Mouse (Mus musculus) thymus, postnatal 10 days (tissue): Measurements from ENCODE around the gene Hist3h2a.

ENCODE experiments used
- DNase-seq, 2 experiments: peaks; one replicate each; pipeline ENCODE4 v3.0.0; 2021; ENCODE audit warnings: low spot score in 2 of 2

The Hist3h2a gene

GRCm38 (mm10) chr11:58968551-58968950 lies 14.1 kb downstream of the Hist3h2a start:
- no peak for DNase-seq

GRCm38 (mm10) chr11:58969027-58969426 lies 14.5 kb downstream of the Hist3h2a start:
- no peak for DNase-seq

GRCm38 (mm10) chr11:58969659-58970058 lies 15.2 kb downstream of the Hist3h2a start:
- no peak for DNase-seq

- DNase-seq = no peak
These were observed 16.5 kb downstream of the Hist3h2a start for GRCm38 (mm10) chr11:58970831-58971530.

- no peak for DNase-seq
These were observed 17.3 kb downstream of the Hist3h2a start for GRCm38 (mm10) chr11:58971796-58972195.

GRCm38 (mm10) chr11:58974414-58974813 lies 19.9 kb downstream of the Hist3h2a start:
- no peak for DNase-seq

GRCm38 (mm10) chr11:58977150-58977549 lies 22.7 kb downstream of the Hist3h2a start:
- DNase-seq = peak in 1 of 2 experiments; percentile 43

- DNase-seq = no peak
These were observed 23.1 kb downstream of the Hist3h2a start for GRCm38 (mm10) chr11:58977607-58978026.

- peak; percentile 69 to 77 for DNase-seq
These were observed 23.7 kb downstream of the Hist3h2a start, which contains the start of gene Trim11 for GRCm38 (mm10) chr11:58978027-58978705. Gene Trim11, plus strand, starts transcription at chr11:58978093.

GRCm38 (mm10) chr11:58978706-58979030 lies 24.2 kb downstream of the Hist3h2a start:
- DNase-seq = no peak

GRCm38 (mm10) chr11:58979183-58979582 lies 24.7 kb downstream of the Hist3h2a start:
- no peak for DNase-seq

GRCm38 (mm10) chr11:58979661-58980060 lies 25.2 kb downstream of the Hist3h2a start:
- DNase-seq = no peak

GRCm38 (mm10) chr11:58980381-58980990 lies 26.0 kb downstream of the Hist3h2a start:
- no peak for DNase-seq

GRCm38 (mm10) chr11:58981541-58982447 lies 27.3 kb downstream of the Hist3h2a start:
- DNase-seq = peak; percentile 81 to 88

GRCm38 (mm10) chr11:58982471-58983097 lies 28.1 kb downstream of the Hist3h2a start:
- peak; percentile 67 to 72 for DNase-seq

GRCm38 (mm10) chr11:58983691-58984341 lies 29.3 kb downstream of the Hist3h2a start:
- no peak for DNase-seq

- peak; percentile 38 to 42 for DNase-seq
These were observed 30.2 kb downstream of the Hist3h2a start for GRCm38 (mm10) chr11:58984657-58985056.

GRCm38 (mm10) chr11:58985299-58985917 lies 30.9 kb downstream of the Hist3h2a start:
- DNase-seq = no peak

GRCm38 (mm10) chr11:58989166-58989565 lies 34.7 kb downstream of the Hist3h2a start:
- DNase-seq = no peak

- DNase-seq = no peak
These were observed 35.7 kb downstream of the Hist3h2a start for GRCm38 (mm10) chr11:58990141-58990540.
